Mouse (Mus musculus) adrenal gland, adult (tissue): ENCODE results near the gene Ddx54.
A peak's percentile ranks its signal among the peaks of the same experiment; 100 is the strongest.

Experiments used
- DNase-seq, 2 experiments: peaks; one replicate each; pipeline ENCODE4 v3.0.0; 2022 to 2023; ENCODE audit warnings: low spot score in 1 of 2; ENCODE audit not compliant: inconsistent age in 2 of 2

The Ddx54 gene

GRCm38 (mm10) chr5:120579898-120580626 is 32.5 kb upstream of the Ddx54 start:
- DNase-seq: no peak

GRCm38 (mm10) chr5:120582002-120582401 is 30.5 kb upstream of the Ddx54 start:
- DNase-seq: no peak

GRCm38 (mm10) chr5:120583511-120583910 is 29.0 kb upstream of the Ddx54 start:
- no peak for DNase-seq

- no peak for DNase-seq
Measured at GRCm38 (mm10) chr5:120584968-120585367, 27.6 kb upstream of the Ddx54 start.

- DNase-seq: peak in 1 of 2 experiments; percentile 69
Measured at GRCm38 (mm10) chr5:120586741-120587615, 25.6 kb upstream of the Ddx54 start.

- no peak for DNase-seq
Measured at GRCm38 (mm10) chr5:120587616-120587926, 25.0 kb upstream of the Ddx54 start.

GRCm38 (mm10) chr5:120587940-120588568 is 24.5 kb upstream of the Ddx54 start:
- DNase-seq: no peak

GRCm38 (mm10) chr5:120588569-120589094 is 23.9 kb upstream of the Ddx54 start, which contains the start of the genes Tpcn1 and Iqcd:
Tpcn1 (minus strand) TSS chr5:120588673.
Iqcd (plus strand) TSS chr5:120589016.
- DNase-seq: peak; percentile 99

- peak in 1 of 2 experiments; percentile 71 for DNase-seq
Measured at GRCm38 (mm10) chr5:120590356-120591010, 22.1 kb upstream of the Ddx54 start.

- no peak for DNase-seq
Measured at GRCm38 (mm10) chr5:120592141-120592540, 20.4 kb upstream of the Ddx54 start.

- no peak for DNase-seq
Measured at GRCm38 (mm10) chr5:120594485-120594884, 18.1 kb upstream of the Ddx54 start.

GRCm38 (mm10) chr5:120599625-120600024 is 12.9 kb upstream of the Ddx54 start:
- no peak for DNase-seq

- peak in 1 of 2 experiments; percentile 58 for DNase-seq
Measured at GRCm38 (mm10) chr5:120600946-120601668, 11.4 kb upstream of the Ddx54 start.

GRCm38 (mm10) chr5:120602210-120602609 is 10.3 kb upstream of the Ddx54 start:
- DNase-seq: no peak

GRCm38 (mm10) chr5:120603515-120603914 is 9.0 kb upstream of the Ddx54 start:
- no peak for DNase-seq

GRCm38 (mm10) chr5:120604839-120605238 is 7.7 kb upstream of the Ddx54 start:
- peak; percentile 75 to 91 for DNase-seq

GRCm38 (mm10) chr5:120605241-120605661 is 7.3 kb upstream of the Ddx54 start:
- DNase-seq: peak in 1 of 2 experiments; percentile 53

GRCm38 (mm10) chr5:120605688-120606087 is 6.9 kb upstream of the Ddx54 start:
- peak; percentile 87 to 96 for DNase-seq

GRCm38 (mm10) chr5:120606590-120607200 is 5.8 kb upstream of the Ddx54 start:
- peak in 1 of 2 experiments; percentile 55 for DNase-seq

- peak; percentile 59 to 78 for DNase-seq
Measured at GRCm38 (mm10) chr5:120607335-120607734, 5.2 kb upstream of the Ddx54 start.
